Mouse (Mus musculus): ENCODE data around the gene Fxyd2. TPM values are rescaled to one million over a fixed set of nuclear protein-coding genes. Genes with fewer than 3 reads are reported as not detected.

The Fxyd2 gene
- total RNA-seq (2021): 1 to 10 TPM; 2.2 to 3.6 TPM

DNA sequence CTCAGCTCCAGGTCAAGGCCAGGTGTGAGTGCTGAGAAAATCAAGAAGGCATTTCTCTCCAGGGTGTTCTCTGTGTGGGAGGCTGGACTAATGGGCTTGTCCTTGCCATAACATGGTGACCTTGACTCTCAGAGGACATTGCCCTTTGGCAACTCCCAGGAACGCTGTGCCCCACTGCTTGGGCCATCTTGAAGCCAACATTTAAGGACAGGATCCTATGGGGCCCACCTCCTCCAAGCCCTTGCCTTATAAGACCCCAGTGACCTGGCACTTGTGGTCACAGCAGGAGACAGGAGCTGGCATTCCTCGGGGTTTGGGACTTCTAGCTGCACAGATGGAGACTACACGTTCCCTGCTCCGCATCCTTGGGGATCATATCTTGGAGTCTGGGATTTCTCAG lies at the start of gene Fxyd2:
TSS of gene Fxyd2 (plus strand) at position 236 of the 400 bp plus-strand sequence.
- intact Hi-C loops (cut with DNase I): no loop called here
- no peak for DNase-seq

- intact Hi-C loops (cut with DNase I): no loop called here
- no peak for DNase-seq
Observed at GRCm38 (mm10) chr9:45349851-45350250, 49.6 kb upstream of the Fxyd2 start.

DNA sequence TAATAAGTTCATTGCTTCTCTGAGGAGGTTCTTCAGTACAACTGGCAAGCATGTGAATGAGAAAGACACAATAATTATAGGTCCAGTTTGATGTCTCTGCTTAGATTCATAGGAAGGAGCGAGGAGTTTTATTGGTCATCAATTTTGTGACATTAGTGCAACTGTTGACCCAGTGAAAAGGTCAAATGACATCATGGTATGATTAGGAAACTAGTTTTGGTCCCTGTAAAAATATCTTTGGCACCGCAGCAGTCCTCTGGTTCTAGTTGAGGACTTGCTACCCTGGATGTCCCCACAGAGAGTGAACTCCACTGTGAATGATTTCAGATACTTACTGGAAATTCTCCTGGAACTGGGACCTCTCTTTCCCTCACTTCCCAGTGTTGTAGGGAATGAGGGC lies 44.3 kb upstream of the Fxyd2 start:
- no peak for DNase-seq
- intact Hi-C loops (cut with DNase I): no loop called here

DNA sequence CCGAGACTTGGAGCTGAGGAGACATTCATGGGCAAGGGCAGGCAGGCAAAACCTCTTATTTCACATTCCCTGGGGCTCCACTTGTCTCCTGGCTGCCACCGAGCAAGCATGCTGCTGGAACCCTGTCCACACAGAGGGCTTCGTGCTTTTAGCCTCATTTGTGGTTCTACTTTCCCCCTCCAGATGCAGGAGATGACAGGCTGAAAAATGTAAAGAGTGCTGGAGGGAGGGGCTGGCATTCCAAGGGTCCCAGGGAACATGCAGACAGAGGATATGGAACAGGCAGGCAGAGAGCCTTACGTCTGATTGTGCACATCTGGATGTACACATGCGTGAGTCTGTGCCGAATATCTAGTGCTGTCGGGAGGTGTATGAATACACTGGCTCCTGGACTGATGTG lies 41.1 kb upstream of the Fxyd2 start:
- DNase-seq: no peak
- intact Hi-C loops (cut with DNase I): no loop called here

DNA sequence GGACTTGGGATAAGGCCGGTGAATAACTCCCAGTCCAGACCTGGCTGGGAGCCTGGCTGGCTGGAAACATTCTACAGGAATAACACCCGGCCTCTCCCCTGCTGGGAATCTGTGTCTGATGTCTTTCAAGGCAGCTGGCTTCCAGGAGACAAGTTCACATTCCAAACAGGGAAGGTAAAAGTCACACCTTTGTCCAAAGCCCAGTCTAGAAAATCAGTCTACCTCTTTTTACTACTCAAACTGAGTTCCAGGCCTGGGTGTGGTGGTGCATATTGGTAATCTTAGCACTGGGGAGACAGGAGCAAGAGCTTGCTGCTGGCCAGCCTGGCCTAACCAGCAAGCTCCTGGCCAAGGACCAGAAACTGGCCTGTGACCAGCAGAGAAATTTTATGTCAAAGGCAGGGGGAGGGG lies 37.4 kb upstream of the Fxyd2 start:
- intact Hi-C loops (cut with DNase I): no loop called here
- peak; percentile 36 to 50 for DNase-seq

DNA sequence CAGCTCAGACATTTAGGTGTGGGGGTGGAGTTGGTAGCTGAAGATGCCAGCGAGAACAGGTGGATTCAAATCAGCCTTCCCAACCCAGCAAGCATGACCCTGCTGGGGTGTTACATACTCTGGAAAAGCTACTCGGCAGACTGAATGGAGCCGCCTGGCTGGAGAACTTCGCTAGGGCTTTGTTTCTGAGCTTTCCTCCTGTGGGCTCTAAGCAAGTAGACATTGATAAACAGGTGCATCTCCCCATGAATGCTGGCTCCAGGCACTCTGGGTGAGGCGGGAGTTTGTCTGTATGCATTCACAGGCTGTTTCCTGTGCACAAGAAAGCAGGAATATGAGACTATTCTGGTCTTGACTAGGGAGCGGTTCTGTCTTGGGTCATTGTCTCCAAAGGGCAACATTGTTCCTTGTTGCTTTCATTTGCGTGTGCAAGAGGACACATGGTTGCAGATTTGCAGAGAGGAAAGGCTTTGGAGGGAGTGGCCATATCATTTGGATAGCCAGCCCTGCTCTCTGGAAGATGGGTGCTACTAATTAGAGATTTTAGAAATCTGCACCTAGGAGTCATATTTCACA lies 35.7 kb upstream of the Fxyd2 start:
- intact Hi-C loops (cut with DNase I): no loop called here

DNA sequence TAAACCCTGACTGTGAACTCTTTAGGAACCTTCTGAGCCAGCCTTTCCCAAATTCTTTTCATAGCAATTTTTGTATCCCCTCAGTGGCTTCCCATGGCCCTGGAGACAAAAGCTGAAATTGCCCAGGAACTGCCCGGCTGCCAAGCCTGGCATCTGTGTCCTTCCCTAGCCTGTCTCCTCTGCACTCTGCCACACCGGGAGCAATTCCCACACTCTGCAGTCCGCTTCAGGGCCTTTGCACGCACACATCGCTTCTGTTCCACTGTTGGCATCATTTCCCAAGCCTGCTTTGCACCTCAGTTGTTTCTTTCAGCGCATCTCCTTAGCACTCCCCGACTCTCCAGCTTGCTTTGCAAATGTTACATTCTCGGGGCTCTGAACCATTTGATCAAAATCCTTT lies 31.8 kb upstream of the Fxyd2 start:
- intact Hi-C loops (cut with DNase I): no loop called here
- no peak for DNase-seq

More for the DNA sequence above, 35.7 kb upstream of the Fxyd2 start:
- no peak for DNase-seq

GRCm38 (mm10) chr9:45368341-45368901 lies 31.0 kb upstream of the Fxyd2 start:
- intact Hi-C loops (cut with DNase I): no loop called here
- peak; percentile 28 to 37 for DNase-seq

DNA sequence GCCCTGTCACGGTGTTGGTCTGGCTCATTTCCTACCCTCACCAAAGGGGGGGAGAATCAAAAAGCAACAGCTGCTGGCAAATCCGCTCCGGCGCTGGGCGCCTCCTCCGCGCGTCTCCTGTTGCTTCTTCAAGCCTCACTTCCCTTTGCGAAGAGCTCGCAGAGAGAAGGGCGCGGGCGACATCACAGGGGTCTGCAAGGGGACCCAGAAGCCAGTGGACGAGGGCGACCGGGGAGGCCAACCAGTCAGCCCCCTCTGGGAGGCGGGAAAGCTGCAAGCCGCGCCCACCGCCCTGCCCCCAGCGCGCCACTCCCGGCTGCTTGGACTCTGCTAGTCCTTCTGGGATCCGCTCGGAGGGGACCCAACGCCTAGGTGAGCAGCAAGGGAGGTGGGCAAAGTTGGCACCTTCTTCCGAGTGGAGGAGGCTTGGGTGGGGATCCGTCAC lies 29.3 kb upstream of the Fxyd2 start, which contains the start of gene Fxyd6:
TSS of gene Fxyd6 (plus strand) at position 69 of the 445 bp plus-strand sequence.
- intact Hi-C loops (cut with DNase I): no loop called here
- peak; percentile 65 to 69 for DNase-seq

- DNase-seq: peak in 1 of 2 experiments; percentile 11
- intact Hi-C loops (cut with DNase I): no loop called here
Observed at GRCm38 (mm10) chr9:45370616-45371336, 28.7 kb upstream of the Fxyd2 start.

- intact Hi-C loops (cut with DNase I): no loop called here
Observed at GRCm38 (mm10) chr9:45371337-45371707, 28.1 kb upstream of the Fxyd2 start.

DNA sequence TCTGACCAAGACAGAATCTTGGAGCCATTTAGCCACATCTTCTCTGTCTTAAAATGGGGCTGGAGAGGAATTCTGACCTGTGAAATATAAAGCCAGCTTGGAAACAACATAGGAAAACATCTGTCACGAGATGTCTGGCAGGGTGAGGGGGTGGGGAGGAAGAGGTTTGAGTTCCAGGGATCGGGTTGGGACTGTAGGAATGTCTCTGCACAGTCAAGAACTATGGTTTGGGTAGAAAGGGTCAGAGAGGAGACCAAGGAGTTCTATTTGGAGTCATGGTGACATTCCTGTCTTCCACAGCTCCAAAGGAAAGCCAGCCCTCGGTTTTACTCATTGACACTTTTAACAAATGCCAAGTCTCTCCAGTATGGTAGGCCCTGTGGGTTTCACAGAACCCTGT lies 25.6 kb upstream of the Fxyd2 start:
- DNase-seq: no peak
- intact Hi-C loops (cut with DNase I): no loop called here

More at GRCm38 (mm10) chr9:45371337-45371707, 28.1 kb upstream of the Fxyd2 start:
- no peak for DNase-seq

DNA sequence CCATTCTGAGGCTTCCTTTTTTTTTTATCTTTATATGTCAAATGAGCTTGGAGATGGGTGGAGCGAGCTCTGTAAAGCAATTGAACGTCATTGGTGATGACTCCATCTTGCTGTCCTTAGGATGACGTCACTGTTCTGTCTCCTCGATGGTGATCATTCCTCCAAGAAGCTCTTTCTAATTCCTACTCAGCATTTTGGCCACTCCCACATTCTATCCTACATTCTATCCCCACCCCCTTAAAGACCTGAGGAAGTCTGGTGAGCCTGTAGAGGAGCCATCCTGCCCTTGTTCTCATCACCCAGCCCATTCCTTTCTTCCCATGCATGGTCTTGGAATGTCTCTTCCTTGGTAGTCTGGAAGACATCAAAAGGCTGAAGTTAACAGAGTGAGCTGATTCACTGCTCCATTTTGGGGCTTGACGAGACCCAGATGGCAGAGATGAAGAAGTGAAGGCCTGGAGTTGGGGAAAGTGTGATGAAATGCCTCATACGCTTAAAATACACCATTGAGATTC lies 24.4 kb upstream of the Fxyd2 start:
- intact Hi-C loops (cut with DNase I): no loop called here
- no peak for DNase-seq

- intact Hi-C loops (cut with DNase I): no loop called here
- DNase-seq: no peak
Observed at GRCm38 (mm10) chr9:45376427-45376826, 23.0 kb upstream of the Fxyd2 start.

DNA sequence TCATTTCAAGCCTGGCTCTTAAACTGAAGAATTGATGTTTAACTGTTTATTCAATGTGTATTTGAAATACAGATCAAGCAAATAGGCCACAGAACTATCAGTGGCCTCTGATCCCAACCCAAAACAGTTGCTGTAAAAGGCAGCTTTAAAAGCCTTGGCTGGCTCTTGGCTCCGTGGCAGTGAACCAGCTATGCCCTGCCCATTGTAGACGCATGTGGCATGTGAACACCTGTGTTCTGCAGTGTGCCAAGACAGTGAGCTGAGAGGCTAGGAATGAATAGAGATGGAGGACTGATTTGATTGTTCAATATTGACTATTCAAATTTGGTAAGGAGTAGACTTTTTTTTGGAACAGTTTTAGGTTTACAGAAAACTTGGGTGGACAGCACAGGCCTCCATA lies 22.6 kb upstream of the Fxyd2 start:
- intact Hi-C loops (cut with DNase I): no loop called here

GRCm38 (mm10) chr9:45380411-45381251 lies 18.8 kb upstream of the Fxyd2 start:
- DNase-seq: no peak
- intact Hi-C loops (cut with DNase I): no loop called here

More for the DNA sequence above, 22.6 kb upstream of the Fxyd2 start:
- no peak for DNase-seq

- intact Hi-C loops (cut with DNase I): no loop called here
- no peak for DNase-seq
Observed at GRCm38 (mm10) chr9:45382336-45382735, 17.1 kb upstream of the Fxyd2 start.

DNA sequence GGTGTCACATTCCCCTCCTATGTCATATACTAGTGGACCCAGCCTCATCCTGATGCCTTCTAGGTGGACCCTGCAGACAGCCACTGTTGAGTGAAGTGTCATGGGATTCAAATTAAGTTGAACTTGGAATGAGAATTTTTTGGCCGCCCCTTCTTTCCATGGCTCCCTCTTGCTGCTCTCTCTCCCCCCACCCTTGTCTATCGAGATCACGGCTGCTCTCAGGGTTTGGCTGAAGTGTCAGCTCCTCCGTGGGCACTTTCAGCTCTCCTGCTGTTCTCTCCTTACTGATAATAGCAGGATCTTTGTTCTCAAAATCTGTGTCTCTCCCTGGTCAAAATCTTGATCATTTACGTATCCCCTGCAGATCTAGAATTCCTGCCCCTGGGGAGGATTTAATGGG lies 16.6 kb upstream of the Fxyd2 start:
- intact Hi-C loops (cut with DNase I): no loop called here

GRCm38 (mm10) chr9:45383883-45384282 lies 15.6 kb upstream of the Fxyd2 start:
- DNase-seq: no peak
- intact Hi-C loops (cut with DNase I): no loop called here

More for the DNA sequence above, 16.6 kb upstream of the Fxyd2 start:
- DNase-seq: no peak

GRCm38 (mm10) chr9:45386698-45387097 lies 12.8 kb upstream of the Fxyd2 start:
- intact Hi-C loops (cut with DNase I): no loop called here
- no peak for DNase-seq
